Mouse (Mus musculus): ENCODE measurements around the gene Hs6st3.

Hs6st3 gene

GRCm38 (mm10) chr14:119779982-119780588 is 641.9 kb downstream of the Hs6st3 start:
- DNase-seq (ENCODE audit: low spot score in 2 of 2): no peak

GRCm38 (mm10) chr14:119781111-119781510 is 643.0 kb downstream of the Hs6st3 start:
- no peak for DNase-seq (ENCODE audit: low spot score in 2 of 2)

GRCm38 (mm10) chr14:119789457-119789856 is 651.3 kb downstream of the Hs6st3 start:
- DNase-seq (ENCODE audit: low spot score in 2 of 2): no peak

GRCm38 (mm10) chr14:119797172-119797850 is 659.2 kb downstream of the Hs6st3 start:
- DNase-seq (ENCODE audit: low spot score in 2 of 2): no peak

GRCm38 (mm10) chr14:119798561-119798960 is 660.4 kb downstream of the Hs6st3 start:
- DNase-seq (ENCODE audit: low spot score in 2 of 2): no peak

- DNase-seq (ENCODE audit: low spot score in 2 of 2): no peak
Measured at GRCm38 (mm10) chr14:119800856-119801255, 662.7 kb downstream of the Hs6st3 start.

GRCm38 (mm10) chr14:119813898-119814297 is 675.8 kb downstream of the Hs6st3 start:
- no peak for DNase-seq (ENCODE audit: low spot score in 2 of 2)

- no peak for DNase-seq (ENCODE audit: low spot score in 2 of 2)
Measured at GRCm38 (mm10) chr14:119815616-119816015, 677.5 kb downstream of the Hs6st3 start.

GRCm38 (mm10) chr14:119820562-119820961 is 682.4 kb downstream of the Hs6st3 start:
- DNase-seq (ENCODE audit: low spot score in 2 of 2): no peak

GRCm38 (mm10) chr14:119831165-119832011 is 693.2 kb downstream of the Hs6st3 start:
- no peak for DNase-seq (ENCODE audit: low spot score in 2 of 2)

- no peak for DNase-seq (ENCODE audit: low spot score in 2 of 2)
Measured at GRCm38 (mm10) chr14:119832012-119832325, 693.8 kb downstream of the Hs6st3 start.

GRCm38 (mm10) chr14:119832940-119833339 is 694.8 kb downstream of the Hs6st3 start:
- DNase-seq (ENCODE audit: low spot score in 2 of 2): no peak

- no peak for DNase-seq (ENCODE audit: low spot score in 2 of 2)
Measured at GRCm38 (mm10) chr14:119834008-119834700, 696.0 kb downstream of the Hs6st3 start.

- DNase-seq (ENCODE audit: low spot score in 2 of 2): no peak
Measured at GRCm38 (mm10) chr14:119836051-119836450, 697.9 kb downstream of the Hs6st3 start.

- DNase-seq (ENCODE audit: low spot score in 2 of 2): no peak
Measured at GRCm38 (mm10) chr14:119847540-119847939, 709.4 kb downstream of the Hs6st3 start.

- DNase-seq (ENCODE audit: low spot score in 2 of 2): no peak
Measured at GRCm38 (mm10) chr14:119848759-119849298, 710.7 kb downstream of the Hs6st3 start.

GRCm38 (mm10) chr14:119849338-119849737 is 711.2 kb downstream of the Hs6st3 start:
- no peak for DNase-seq (ENCODE audit: low spot score in 2 of 2)

- no peak for DNase-seq (ENCODE audit: low spot score in 2 of 2)
Measured at GRCm38 (mm10) chr14:119852139-119852538, 714.0 kb downstream of the Hs6st3 start.

- DNase-seq (ENCODE audit: low spot score in 2 of 2): peak; percentile 33 to 58
Measured at GRCm38 (mm10) chr14:119857338-119858291, 719.5 kb downstream of the Hs6st3 start.

- DNase-seq (ENCODE audit: low spot score in 2 of 2): no peak
Measured at GRCm38 (mm10) chr14:119873617-119874016, 735.5 kb downstream of the Hs6st3 start.

GRCm38 (mm10) chr14:119892922-119893321 is 754.8 kb downstream of the Hs6st3 start:
- DNase-seq (ENCODE audit: low spot score in 2 of 2): no peak
